Mouse (Mus musculus): Measurements from ENCODE around the gene Tns1.

DNA sequence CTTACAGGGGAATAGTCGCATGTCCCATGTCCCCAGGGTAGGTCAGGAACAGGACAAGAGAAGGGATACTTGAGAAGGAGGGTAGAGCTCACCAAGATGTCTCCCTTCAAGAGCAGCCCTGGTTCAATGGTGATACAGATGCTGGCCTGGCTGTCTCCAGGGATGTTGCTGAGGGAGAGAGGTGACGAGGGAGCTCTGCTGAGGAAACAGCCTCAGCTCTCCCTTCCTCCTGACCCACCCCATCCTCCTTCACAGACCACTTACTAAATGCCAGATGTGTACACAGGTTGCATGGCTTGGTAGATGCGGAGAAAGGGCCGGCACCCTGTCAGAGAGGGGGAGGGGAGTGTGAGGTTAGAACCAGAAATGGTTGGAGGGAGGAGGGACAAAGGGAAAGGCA, 138.6 kb downstream of the Tns1 start:
- no peak for TF ChIP-seq CTCF (IDR thresholded peaks at IDR 0.05; ENCODE audit: low read depth, low read length)
- TF ChIP-seq POLR2A (IDR thresholded peaks at IDR 0.05; ENCODE audit: extremely low read depth, insufficient read depth, low read length), result no peak

Data from liver, adult 2 months (tissue).